Comparison of ENCODE assay signal across 10 mouse cellular contexts in the genomic region with DNA sequence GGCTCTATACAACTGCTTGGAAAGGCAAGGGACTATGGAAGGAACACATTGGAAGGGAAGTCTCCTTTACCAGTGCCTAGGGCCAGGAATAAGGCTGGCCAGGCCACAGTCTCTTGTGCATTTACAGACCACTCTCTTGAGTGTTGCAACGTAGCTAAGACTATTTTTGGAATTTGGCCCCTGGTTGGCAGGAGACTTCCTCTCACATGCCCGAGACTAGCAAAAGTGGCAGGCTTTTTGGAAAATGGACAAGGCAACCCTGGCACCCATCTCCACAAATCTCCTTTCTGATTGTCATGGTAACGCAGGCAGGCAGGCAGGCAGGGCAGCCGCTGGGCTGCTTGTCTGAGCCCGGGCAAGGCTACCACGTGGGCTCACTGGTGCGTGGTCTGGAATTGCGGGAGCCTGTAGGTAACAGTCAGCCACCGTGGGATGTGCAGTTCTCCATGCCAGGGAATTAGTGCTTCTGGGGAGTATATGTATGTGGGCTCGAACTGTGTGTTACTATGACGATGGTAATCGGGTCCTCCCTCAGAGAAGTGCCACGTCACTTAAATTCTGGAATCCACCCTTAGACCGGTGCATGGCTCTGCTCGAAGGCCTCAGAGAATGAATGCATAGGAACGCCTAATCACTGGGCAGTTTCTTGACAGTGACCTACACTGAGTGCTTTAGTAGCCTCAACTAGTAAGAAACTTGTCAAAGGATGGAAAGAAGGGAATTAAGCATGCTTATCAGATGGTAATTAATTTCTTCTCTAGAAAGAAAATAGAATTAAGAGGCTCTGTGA. TPM values are rescaled to one million over a fixed set of nuclear protein-coding genes. Genes with fewer than 3 reads are reported as not detected.
A peak's percentile ranks its signal among the peaks of the same experiment; 100 is the strongest.
DNase-seq lines count a peak whose midpoint lies in the region; ATAC-seq and TF ChIP-seq lines count a peak whose summit lies in the region.
"Had no signal": no experiment of that assay in that cellular context is flagged by ENCODE, and none has a peak within 500 bp of the region (broad histone marks: within the 10 kb centered on the region; RNA-seq: fewer than 3 reads in every experiment).

No protein-coding gene starts in this region.

- ATAC-seq in hindbrain, embryonic 15.5 days (ENCODE audit: low FRiP score, low read depth): peak; percentile 92
- ATAC-seq in midbrain, embryonic 12.5 days (ENCODE audit: low FRiP score, low read depth): peak; percentile 77
- ATAC-seq in CD4-positive, CD25-positive, alpha-beta regulatory T cell, adult 4 months: no peak

- no peak for TF ChIP-seq CTCF in cerebellum, adult 2 months (IDR thresholded peaks at IDR 0.05; ENCODE audit: borderline replicate concordance, insufficient read depth, low read depth, low read length)

- 14% methylated on average over 16 of the region's 16 CpGs for WGBS in cerebellum, adult 2 months
- WGBS in hindbrain, embryonic 15.5 days: 32% methylated on average over 16 of the region's 16 CpGs
- WGBS in midbrain, embryonic 12.5 days: 32% methylated on average over 16 of the region's 16 CpGs
- 71% methylated on average over 16 of the region's 16 CpGs for WGBS in heart, embryonic 10.5 days

- peak overlapping the region; percentile 9 for H3K4me3 ChIP-seq in cerebellum, adult 2 months (replicated peaks; ENCODE audit: insufficient read depth, low read depth, low read length)
- H3K4me3 ChIP-seq in hindbrain, embryonic 15.5 days: no peak overlapping the region
- no peak overlapping the region for H3K4me3 ChIP-seq in midbrain, embryonic 12.5 days
- no peak overlapping the region for H3K4me3 ChIP-seq in heart, embryonic 10.5 days
- H3K4me3 ChIP-seq: embryonic facial prominence, embryonic 13.5 days; myocyte had no signal

- no peak overlapping the region for H3K27ac ChIP-seq in cerebellum, adult 2 months (ENCODE audit: insufficient read depth, low read length)
- H3K27ac ChIP-seq in hindbrain, embryonic 15.5 days (replicated peaks): no peak overlapping the region
- no peak overlapping the region for H3K27ac ChIP-seq in midbrain, embryonic 12.5 days (replicated peaks)
- no peak overlapping the region for H3K27ac ChIP-seq in heart, embryonic 10.5 days
- H3K27ac ChIP-seq: embryonic facial prominence, embryonic 13.5 days had no signal

- H3K4me1 ChIP-seq in cerebellum, adult 2 months (ENCODE audit: control insufficient read depth, insufficient read depth, low read length): no peaks in the 10 kb centered on the region
- peaks cover 10% of the 10 kb centered on the region for H3K4me1 ChIP-seq in hindbrain, embryonic 15.5 days (replicated peaks)
- H3K4me1 ChIP-seq in midbrain, embryonic 12.5 days: peaks cover 19% of the 10 kb centered on the region
- no peaks in the 10 kb centered on the region; the same call in 1 of the 2 replicates for H3K4me1 ChIP-seq in heart, embryonic 10.5 days
- H3K4me1 ChIP-seq: embryonic facial prominence, embryonic 13.5 days had no signal

- no peak overlapping the region for H3K9ac ChIP-seq in hindbrain, embryonic 15.5 days
- H3K9ac ChIP-seq in midbrain, embryonic 12.5 days (replicated peaks): no peak overlapping the region
- H3K9ac ChIP-seq: embryonic facial prominence, embryonic 13.5 days had no signal

- no peak for TF ChIP-seq POLR2A in cerebellum, adult 2 months (IDR thresholded peaks at IDR 0.05; ENCODE audit: borderline replicate concordance, insufficient read depth, low read length)

- no peaks in the 10 kb centered on the region for H3K27me3 ChIP-seq in cerebellum, adult 2 months (ENCODE audit: control insufficient read depth, insufficient read depth, low read length)
- H3K27me3 ChIP-seq in hindbrain, embryonic 15.5 days: no peaks in the 10 kb centered on the region
- H3K27me3 ChIP-seq in midbrain, embryonic 12.5 days: no peaks in the 10 kb centered on the region
- no peaks in the 10 kb centered on the region for H3K27me3 ChIP-seq in heart, embryonic 10.5 days (ENCODE audit: insufficient read depth, poor library complexity, severe bottlenecking)
- H3K27me3 ChIP-seq: embryonic facial prominence, embryonic 13.5 days had no signal

- DNase-seq in adrenal gland, postnatal 14 days: peak; percentile 56
- DNase-seq in cerebellum, adult 2 months: peak; percentile 55 to 65
- DNase-seq in lung, adult 18-20 months: no peak
- no peak for DNase-seq in thymus, postnatal 14 days
- DNase-seq in heart, embryonic 10.5 days (ENCODE audit: low spot score): no peak

- H3K9me3 ChIP-seq in hindbrain, embryonic 15.5 days: no peaks in the 10 kb centered on the region
- H3K9me3 ChIP-seq in midbrain, embryonic 12.5 days: no peaks in the 10 kb centered on the region
- no peaks in the 10 kb centered on the region for H3K9me3 ChIP-seq in heart, embryonic 10.5 days
- H3K9me3 ChIP-seq: embryonic facial prominence, embryonic 13.5 days had no signal

- H3K36me3 ChIP-seq in hindbrain, embryonic 15.5 days: no peaks in the 10 kb centered on the region
- H3K36me3 ChIP-seq in midbrain, embryonic 12.5 days: no peaks in the 10 kb centered on the region
- H3K36me3 ChIP-seq in heart, embryonic 10.5 days: no peaks in the 10 kb centered on the region
- H3K36me3 ChIP-seq: embryonic facial prominence, embryonic 13.5 days had no signal

- H3K4me2 ChIP-seq in hindbrain, embryonic 15.5 days: peak overlapping the region; percentile 41
- peak overlapping the region; percentile 21; the same call in 1 of the 2 replicates for H3K4me2 ChIP-seq in midbrain, embryonic 12.5 days (replicated peaks)
- H3K4me2 ChIP-seq: embryonic facial prominence, embryonic 13.5 days had no signal

RNA-seq across cellular contexts. Expression of gene Lrrtm1, which starts 19.4 kb away (rescaled TPM):
- total RNA-seq in adrenal gland, postnatal 14 days (2021): 0.67 and 0.90 TPM in 2 replicates
- 12.5 and 16.0 TPM in 2 replicates for polyA plus RNA-seq in cerebellum, adult 2 months (2012; rRNA removed)
- polyA plus RNA-seq in hindbrain, embryonic 15.5 days (2015; fragmentation: Nextera tagmentation; extraction: Ambion mirVana): 55.4 and 64.5 TPM in 2 replicates
- 14.5 and 15.5 TPM in 2 replicates for polyA plus RNA-seq in midbrain, embryonic 12.5 days (2016; fragmentation: Nextera tagmentation; extraction: Ambion mirVana)
- polyA plus RNA-seq in CD4-positive, CD25-positive, alpha-beta regulatory T cell, adult 4 months (2017; shearing (Covaris generic)): not detected
- 0.25 and 1.5 TPM in 2 replicates for polyA plus RNA-seq in heart, embryonic 10.5 days (2016; fragmentation: Nextera tagmentation; extraction: Ambion mirVana)
- polyA plus RNA-seq: myocyte had no signal

Comparison
In these comparisons a context has a peak if more than half of its experiments do, and no peak if none do; other contexts are left out.
1. DNase-seq: peak in adrenal gland, postnatal 14 days (single experiment) and cerebellum, adult 2 months (2 of 2); none in lung, adult 18-20 months (0 of 2), thymus, postnatal 14 days (single experiment) and heart, embryonic 10.5 days (single experiment).